Mouse (Mus musculus): Measurements from ENCODE around the gene Adamts3. TPM values are rescaled to one million over a fixed set of nuclear protein-coding genes. Genes with fewer than 3 reads are reported as not detected.

The Adamts3 gene
- polyA plus RNA-seq (2017; shearing (Covaris generic)): under 1 TPM in 1 of 3 experiments, not detected in 2; 0.08 TPM

DNA sequence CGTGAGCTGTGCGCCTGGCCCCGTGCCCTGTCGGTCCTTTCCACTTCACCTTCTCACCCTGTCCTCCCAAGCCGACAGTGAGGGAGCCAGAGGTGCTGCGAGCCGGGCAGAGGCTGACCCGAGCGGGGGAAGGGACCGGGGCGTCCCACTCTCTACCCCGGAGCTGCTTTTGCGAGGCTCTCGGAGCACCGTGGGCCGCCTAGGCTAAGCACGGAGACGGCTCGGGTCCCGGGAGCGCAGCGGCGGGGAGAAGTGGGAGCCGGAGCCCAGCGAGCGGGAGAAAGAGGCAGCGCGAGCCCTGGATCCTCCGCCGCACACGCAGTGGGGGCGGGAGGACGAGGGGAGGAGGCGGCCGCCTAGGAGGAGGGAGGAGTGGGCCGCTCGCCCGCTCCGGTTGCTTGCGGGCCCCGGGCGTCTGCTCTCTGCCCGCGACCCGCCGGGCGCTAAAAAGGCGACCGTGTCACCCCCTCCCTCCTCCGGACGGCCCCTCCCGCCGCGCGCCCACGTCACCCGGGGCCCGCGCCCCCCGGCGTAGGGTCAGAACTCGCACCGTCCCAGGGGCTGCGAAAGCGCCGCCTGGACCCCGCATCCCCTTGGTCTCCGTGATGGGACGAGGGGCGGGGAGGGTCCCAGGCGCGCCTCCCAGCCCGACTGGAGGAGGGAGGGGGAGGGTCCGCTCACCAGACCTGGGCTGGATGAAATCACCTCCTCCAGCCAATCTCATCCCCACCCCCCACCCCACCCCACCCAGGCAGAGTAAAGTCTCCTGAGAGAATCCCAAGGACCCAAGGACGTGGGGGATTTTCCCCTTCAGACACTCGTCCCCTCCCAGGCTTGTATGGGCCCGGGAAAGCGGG is at the start of gene Adamts3:
Gene Adamts3 (minus strand): TSS at position 284 of the 857 bp plus-strand sequence.
- peak; percentile 50 for ATAC-seq

DNA sequence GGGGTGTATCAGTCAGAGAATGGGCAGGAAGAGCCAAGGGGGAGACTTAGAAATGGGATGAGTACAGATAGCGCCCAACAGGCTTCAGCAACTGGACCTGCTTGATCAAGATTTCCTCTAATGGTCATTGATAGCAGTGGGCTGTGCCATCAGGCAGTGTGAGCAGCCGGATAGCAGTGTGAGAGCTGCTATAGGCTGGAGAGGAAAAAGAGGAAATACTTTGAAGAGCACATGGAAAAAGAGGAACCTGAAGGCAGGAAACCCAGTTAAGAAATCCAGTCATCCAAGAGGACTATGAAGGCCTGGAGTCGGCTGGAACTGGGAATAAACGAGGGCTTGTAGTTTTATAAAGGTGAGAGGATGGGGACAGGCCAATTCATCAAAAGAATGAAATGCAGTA is 48.4 kb upstream of the Adamts3 start:
- ATAC-seq: no peak

DNA sequence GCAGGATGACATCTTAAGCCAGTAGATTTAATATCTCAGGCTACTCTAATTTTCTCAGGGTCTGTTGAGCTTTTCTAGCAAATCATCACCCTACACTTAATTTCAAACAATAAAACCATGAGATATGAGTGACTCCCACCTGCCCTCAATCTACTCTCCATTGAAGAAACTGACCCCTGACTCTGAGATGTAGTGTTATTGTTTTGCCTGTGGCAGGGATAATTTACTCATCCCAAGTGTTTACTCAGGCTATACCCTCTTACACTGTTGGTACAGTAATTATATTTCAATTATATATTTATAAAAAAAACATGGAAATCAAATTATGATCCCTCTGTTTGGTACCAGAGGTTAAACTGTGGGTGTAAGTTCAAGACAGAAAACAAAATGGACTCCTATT is 29.2 kb upstream of the Adamts3 start:
- ATAC-seq: no peak

DNA sequence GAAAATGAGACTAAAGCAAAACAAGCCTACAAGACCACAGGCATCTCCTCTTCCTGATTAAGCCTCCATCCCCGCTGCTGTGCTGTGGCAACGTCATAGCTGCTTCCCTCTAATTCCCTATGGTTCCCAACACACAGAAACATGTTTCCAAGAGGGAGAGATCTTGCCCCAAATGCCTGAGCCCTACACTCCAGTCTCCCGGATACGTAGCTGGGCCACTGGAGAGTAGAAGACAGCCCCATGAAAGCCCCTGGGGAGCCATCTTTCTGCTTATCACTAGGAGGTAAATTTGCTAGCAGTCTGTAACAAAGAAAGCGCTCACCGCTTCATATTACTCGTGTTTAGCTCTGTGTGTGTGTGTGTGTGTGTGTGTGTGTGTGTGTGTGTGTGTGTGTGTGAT is 28.8 kb upstream of the Adamts3 start:
- ATAC-seq: no peak

DNA sequence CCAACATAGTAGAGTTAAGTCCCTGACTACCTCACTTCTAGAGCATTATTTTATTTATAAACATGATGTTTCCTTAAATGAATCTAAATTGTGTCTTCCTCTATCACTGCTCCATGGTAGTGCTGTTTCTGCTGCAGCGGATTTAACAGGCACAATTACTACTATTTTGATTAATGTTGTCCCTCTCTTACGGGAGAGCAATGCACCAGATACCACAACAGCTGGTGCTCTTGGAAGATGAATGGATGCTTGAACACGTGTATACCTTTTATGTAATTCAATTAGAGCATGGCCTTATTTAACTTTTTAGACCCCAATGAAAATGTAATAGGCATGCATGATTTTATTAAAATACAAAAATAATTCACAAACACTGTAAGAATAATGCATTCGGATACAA is 28.4 kb upstream of the Adamts3 start:
- no peak for ATAC-seq

DNA sequence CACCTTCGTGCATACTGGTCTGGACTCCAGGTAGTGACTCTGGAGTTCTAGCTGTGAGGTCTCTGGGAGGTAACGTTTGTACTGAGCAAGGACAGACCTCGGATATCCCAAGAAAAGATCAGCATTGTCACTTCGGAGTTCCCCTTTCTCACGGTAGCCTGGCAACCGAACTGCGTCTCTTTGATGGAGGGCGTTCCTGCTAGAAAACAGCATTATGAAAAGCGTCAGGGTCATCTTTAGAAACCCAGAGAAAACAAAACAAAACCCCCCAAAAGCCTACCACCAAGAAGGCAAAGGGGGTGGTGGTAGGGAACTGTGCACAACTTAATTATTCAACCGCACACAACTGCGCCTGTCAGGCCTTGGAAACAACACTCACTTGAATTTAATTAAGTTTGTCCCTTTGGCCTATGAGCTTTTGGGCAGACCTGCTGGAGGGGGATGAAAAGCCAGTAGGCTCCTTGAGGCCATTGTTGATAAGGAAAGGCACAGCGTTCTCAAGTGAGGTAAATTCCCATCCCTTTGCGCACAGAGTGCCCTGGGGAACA is 23.8 kb upstream of the Adamts3 start:
- no peak for ATAC-seq

DNA sequence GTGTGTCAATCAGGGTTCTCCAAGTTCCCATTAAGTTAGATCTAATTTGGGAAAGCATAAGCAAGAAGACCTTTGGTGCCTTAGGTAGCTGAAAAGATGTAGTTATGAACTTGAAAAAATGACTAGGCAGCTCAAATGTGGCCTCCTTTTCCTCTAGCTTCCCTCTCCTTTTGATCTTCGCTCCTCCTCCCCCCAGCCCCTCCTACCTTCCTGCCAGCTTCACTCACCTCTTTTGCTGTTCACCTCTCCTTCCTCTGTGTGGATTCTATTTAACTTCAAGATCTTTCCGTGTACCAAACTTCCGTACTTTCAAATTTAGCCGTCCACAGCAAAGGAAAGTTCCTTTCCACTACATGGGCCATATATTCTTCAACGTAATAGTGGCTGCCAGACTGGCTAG is 17.9 kb upstream of the Adamts3 start:
- peak; percentile 68 for ATAC-seq

DNA sequence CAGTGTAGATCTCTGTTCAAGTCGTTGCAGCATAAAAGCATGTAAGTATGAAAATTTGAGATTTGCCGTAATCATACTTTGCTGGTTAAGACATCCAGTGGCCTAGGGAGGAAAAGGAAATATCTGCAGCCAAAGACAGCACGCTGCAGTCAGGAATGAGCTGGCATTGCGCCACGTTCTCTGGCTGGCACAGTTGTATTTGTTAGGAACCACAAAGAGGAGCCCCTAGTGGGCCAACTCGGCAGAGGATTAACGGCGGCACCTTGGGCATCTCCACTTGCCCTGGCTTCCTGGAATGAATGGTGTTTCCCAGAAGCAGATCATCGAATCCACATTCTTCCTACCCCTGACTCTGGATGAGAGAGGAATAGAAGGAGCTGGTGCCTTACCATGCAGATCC is 14.4 kb upstream of the Adamts3 start:
- ATAC-seq: no peak

DNA sequence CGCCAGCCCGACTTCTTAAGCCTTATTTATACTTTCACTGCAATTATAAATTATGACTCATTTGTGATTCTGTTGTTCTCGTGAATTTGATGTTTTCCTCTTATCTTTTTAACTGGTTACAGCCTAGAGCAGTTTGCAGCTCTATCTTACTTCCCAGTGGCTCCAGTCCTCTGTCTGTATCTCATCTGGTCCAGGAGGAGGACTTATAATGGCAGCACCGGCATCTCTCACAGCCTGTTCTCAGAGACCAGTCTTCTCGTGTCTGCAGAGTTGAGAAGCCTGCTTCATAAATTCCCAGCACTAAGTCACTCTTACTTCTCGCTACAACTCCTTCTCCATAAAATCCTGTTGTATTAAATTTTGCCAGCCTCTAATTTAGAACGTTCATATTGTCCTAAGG is 12.4 kb upstream of the Adamts3 start:
- ATAC-seq: no peak

DNA sequence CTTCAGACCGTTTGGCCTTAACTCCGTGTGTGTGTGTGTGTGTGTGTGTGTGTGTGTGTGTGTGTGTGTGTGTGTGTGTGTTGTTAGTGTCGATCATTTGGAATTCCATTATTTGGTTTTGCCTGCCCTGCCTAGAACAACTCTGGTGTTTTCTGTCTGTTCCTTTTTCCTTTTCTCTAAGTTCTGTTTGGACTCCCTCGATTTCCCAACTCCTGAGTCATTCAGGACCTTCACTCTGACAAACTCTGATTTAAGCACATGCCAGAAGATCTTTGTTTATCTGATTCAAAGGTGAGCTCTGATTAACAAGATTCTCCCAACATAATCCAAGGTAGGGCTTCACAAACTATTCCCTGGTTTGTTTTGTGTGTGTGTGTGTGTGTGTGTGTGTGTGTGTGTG is 1.9 kb upstream of the Adamts3 start:
- no peak for ATAC-seq

DNA sequence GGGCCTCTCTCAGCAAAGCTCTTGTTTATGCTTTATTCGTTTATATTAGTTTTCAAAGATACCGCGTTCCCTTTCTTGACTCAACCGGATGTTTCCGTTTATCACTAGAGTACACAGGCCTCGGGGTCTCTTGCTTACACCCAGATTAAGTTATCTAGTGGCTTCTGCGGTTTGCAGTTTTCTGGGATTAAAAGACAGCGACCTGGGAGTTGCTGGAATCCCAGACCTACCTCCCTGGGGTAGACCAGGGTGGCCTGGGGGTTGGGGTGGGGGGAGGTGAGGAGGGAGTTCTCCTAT is 722 bp upstream of the Adamts3 start:
- no peak for ATAC-seq

DNA sequence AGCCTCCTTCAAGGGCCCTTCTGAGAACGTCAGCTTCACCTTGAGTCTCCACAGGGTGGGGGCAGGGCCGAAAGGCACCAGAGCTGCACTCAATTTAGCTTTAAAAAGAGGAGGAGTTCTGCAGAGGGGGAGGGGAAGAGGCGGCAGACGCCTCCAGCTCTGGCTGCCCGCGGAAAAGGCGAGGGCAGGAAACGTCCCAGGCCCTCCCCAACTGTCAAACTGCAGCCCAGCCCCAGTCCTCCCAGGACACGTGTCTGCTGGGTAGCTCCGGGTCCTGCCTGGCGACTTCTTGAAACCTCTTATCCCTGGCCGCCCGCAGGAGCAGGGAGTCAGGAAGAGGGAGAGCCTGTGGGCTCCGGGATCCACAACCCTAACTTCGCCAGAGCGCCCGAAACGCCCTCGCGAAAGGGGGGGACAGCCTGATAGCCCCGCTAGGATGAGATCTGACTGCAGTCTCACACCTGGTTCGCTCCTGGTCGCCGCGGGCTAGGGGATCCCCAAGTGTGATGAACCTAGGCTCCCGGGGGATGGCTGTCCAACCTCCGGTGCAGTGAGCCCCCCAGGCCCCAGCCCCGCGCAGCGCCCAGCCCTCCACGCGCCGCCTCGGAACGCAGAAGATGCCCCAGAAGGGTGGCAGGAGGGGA is 921 bp downstream of the Adamts3 start:
- ATAC-seq: peak; percentile 50

DNA sequence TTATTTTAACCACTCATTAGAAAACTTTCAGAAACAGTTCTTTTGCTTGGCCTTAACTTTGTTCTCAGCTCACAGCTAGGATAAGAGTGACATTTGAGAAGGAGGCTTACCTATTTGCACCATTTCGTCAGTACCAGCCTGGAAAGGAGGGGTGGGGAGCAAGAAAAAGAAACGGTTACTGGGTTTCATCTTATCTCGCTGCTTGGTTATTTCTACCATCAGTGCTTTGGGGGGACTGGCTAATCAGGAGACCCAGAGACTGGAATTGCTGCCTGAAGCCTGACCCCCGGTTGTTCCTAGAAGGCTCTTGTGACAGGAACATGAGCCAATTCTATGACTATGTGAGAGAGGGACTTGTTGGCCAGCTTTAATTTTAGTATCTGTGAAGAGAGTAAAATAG is 1.7 kb downstream of the Adamts3 start:
- no peak for ATAC-seq

DNA sequence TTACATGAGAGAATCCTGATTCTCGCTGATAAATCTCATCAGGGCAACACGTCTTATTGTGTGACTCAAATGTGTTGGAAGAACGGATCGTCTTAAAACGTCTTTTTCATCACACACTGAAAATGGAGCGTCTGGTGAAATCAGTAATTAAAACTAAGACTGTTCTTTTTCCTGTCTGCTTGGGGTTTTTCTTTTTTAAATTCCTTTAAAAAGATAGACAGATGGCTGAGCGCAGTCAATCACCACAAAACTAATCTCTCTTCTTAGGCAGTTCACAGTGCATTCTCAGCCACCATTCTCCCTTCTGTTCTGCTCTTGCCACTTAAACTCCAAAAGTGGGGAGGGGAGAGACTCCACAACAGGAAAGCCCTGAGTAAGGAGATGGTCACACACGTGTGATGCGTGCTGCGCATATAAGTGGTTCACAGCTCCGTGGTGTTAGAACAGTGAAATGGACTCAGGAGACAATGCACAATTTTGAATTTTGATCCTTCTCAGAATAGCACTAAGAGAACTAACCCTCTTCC is 4.2 kb downstream of the Adamts3 start:
- ATAC-seq: no peak

DNA sequence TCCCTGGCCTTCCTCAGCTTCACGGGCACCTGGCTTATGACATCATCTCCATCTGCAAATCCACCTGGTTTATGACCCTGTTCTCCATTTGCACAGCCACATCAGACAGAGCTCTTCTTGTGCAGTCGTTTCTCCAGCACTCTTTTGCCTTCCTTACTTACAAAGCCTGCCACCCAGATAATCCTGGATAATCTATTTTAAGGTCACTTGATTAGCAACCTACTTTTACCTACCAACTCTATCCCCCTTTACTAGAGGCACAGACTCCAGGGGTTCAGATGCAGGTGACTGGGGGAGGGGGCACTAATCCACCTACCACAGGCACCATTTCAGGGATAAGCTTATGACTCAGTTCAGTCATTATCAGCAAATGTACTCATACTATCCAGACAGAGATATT is 10.5 kb downstream of the Adamts3 start:
- ATAC-seq: no peak

DNA sequence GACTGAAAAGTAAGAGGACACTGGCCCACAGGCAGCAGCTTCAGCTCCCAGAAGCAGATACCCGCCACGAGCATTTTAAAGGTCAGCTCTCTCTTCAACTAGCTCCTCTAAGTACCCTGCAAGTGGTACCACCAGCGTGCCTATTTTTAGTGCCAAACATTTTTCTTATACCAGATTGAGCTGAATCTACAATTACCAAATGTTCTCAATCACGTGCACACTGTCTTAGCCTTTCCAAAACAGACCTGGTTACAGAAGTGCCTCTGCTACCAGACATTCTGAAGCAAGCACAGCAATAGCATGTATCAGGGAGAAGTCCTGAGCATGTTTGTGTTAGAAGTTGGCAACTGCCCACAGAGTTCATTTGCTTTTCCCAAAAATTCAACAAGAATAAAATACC is 23.5 kb downstream of the Adamts3 start:
- no peak for ATAC-seq

DNA sequence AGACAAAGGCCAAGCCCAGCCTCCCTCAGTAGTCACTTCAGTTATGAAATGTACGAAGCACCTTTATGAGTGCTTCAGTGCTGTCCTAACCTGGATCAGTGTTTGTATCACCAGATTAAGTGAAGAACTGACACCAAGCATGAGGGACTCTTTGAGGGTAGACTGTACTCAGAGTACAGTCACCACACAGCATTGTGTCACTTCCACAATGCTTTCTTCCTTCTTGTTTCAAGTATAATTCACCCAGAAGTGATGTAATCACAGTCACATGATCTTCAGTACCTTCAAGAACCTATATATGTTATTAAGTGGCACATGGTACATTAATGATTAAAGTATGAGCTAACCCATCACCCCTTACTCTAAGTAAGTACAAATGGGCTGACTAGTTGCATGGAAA is 24.3 kb downstream of the Adamts3 start:
- no peak for ATAC-seq

DNA sequence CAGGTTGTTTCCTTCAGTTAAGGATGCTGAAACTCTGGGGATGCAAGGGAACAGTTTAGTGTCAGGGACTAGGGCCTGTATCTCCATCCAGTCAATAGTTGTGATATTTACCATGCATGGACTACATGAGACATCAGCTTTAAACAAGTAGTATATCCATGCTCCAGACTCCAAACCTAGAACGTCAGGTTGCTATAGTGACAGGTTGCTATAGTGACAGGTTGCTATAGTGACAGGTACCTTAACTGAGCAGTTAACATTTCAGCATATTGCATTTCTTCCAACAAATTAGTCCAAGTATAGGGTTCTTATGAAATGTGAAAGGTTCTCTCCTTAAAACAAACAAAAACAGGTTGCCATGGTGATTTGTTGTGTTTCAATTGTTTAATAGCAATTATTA is 36.6 kb downstream of the Adamts3 start:
- ATAC-seq: no peak

DNA sequence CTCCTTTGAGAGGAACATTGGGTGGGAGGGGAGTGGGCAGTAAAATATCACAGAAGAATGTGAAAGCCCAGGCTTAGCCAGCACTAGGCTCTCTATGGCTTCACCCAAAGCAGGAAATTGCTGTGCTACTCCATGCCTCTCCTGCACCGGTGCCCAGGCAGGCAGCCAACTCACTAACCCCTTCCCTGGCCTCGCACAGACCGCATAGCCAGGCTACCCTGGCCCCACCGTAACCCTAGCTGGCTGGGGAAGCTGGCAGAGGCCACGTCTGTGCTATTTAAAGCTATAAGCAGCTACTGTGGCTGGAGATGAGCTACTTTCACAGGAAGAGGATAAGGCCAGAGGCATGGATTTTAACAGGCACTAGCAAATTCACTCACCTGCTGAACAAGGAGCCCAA is 38.8 kb downstream of the Adamts3 start:
- no peak for ATAC-seq

DNA sequence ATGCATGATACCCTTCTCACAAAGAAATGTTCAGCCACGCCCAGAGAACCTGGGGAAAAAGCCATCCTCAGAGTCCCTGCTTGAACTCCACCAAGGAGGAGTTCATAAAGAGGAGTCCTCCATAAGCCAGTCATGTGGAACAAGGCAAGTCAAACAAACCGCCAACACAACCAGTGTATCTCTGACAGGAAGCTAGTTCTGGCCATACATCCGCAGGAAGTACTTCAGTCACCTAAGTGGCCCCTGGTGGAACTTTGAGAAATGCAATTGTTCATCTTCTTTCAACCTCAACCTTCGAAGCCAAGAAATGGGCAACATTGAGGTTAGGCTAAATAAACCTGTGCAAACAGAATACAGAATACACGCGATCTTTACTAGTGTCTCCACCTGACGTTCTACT is 39.7 kb downstream of the Adamts3 start:
- ATAC-seq: no peak

DNA sequence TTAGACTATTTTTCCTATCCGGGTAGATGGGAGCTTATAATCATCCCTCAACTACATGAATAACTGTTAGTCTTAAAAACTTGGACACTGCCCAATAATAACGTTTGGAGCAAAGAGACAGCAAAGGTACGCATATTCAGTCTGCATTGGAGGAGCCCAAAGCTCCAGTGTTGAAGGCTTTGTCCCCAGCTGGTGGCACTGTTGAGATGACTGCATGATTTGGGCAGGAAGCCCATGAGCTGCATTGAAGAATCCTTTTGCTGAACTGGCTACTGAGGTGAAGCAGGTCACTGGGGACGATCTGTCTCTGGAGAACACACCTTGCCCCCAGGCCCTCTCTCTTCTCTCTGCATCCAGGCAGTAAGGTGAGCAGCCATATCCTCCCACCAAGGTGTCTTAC is 43.5 kb downstream of the Adamts3 start:
- no peak for ATAC-seq

DNA sequence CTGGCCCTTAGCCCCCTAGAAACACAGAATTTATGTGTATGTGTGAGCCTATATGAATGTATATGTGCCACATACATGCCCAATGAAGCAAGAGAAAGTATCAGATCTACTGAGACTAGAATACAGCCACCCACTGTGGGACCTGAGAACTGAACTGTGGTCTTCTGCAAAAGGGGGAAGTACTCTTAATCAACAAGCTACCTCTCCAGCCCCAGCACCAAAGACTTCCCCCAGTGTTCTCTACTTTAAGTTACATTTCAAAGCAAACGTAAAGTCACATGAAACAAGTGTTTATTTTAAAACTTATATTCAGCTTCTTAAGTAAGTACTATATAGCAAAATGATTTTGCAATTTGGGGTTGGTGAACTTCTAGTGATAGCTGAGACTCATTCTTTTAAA is 62.0 kb downstream of the Adamts3 start:
- no peak for ATAC-seq

DNA sequence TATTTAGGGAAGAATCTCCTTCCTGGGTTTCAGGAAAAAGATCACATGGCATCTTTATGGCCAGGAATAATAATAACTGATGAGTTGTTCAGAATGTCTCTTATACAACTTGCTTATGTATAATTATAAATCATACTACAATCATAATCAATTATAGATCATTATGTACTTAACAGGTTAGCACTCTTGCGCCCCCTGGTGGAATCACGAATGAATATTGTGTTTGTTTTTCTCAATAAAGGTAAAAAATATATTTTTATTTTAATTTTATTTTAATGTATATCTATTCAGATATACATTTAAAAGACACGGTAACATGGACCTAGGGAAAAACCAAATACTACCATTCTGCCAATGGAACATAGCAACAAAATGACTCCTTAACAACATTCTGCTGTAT is 63.6 kb downstream of the Adamts3 start:
- no peak for ATAC-seq

DNA sequence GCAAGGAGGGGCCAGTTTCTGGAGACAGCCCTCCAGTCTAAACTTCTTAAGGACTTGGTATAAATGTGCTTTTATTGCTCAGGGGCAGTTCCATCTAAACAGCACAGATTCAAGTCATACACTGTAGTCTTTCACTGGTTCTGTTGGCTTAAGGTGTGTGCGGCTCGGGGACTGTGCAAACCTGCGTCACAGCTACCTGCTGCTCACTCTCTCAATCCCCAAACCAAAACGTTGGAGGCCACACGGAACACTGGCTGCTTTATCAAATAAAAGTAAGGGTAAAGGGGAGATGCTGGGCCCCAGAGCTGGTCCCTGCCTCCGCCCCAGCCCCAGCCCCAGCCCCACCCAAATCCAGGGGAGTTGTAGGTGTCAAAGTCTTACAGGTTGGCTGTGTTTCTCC is 66.5 kb downstream of the Adamts3 start:
- ATAC-seq: no peak
